ENCODE assay signal across 30 mouse cellular contexts in genomic region chr1:36889016-36889415, GRCm38 (mm10). TPM values are rescaled to one million over a fixed set of nuclear protein-coding genes. Genes with fewer than 3 reads are reported as not detected.
DNase-seq lines count a peak whose midpoint lies in the region; ATAC-seq and TF ChIP-seq lines count a peak whose summit lies in the region.
"Had no signal": no experiment of that assay in that cellular context is flagged by ENCODE, and none has a peak within 500 bp of the region (broad histone marks: within the 10 kb centered on the region; RNA-seq: fewer than 3 reads in every experiment).

No protein-coding gene starts in this region.

- ATAC-seq in lung, embryonic 16.5 days (ENCODE audit: low read depth), result peak; percentile 41; the same call in 1 of the 2 replicates
- peak; percentile 55 for ATAC-seq in intestine, embryonic 15.5 days
- ATAC-seq in midbrain, postnatal 0 days (ENCODE audit: low FRiP score), result no peak
- ATAC-seq: forebrain, embryonic 14.5 days; liver, embryonic 12.5 days; liver, postnatal 0 days; midbrain, embryonic 16.5 days had no signal

- intact Hi-C loops in left cerebral cortex, postnatal 10 days (cut with DNase I), result no loop called here

- H3K9ac ChIP-seq in lung, embryonic 16.5 days (ENCODE audit: low read length), result no peak overlapping the region
- no peak overlapping the region for H3K9ac ChIP-seq in intestine, embryonic 15.5 days
- H3K9ac ChIP-seq in midbrain, postnatal 0 days (replicated peaks; ENCODE audit: low read length, poor library complexity, severe bottlenecking), result no peak overlapping the region
- H3K9ac ChIP-seq: heart, embryonic 13.5 days; hindbrain, embryonic 14.5 days; liver, embryonic 12.5 days; liver, postnatal 0 days; neural tube, embryonic 12.5 days had no signal

- H3K4me1 ChIP-seq in lung, embryonic 16.5 days (replicated peaks; ENCODE audit: control insufficient read depth, insufficient read depth, low read length), result peaks cover 32% of the 10 kb centered on the region
- H3K4me1 ChIP-seq in intestine, embryonic 15.5 days (replicated peaks), result peaks cover 10% of the 10 kb centered on the region
- H3K4me1 ChIP-seq in midbrain, postnatal 0 days (ENCODE audit: insufficient read depth, low read length), result no peaks in the 10 kb centered on the region; the same call in 1 of the 2 replicates

- DNase-seq in lung, postnatal 4 days, result no peak
- peak; percentile 38 for DNase-seq in lung, postnatal 36 days
- no peak for DNase-seq in midbrain, postnatal 0 days (ENCODE audit: low spot score)
- no peak for DNase-seq in gastrocnemius, adult 18-20 months (ENCODE audit: low spot score)
- DNase-seq in left cerebral cortex, postnatal 10 days (ENCODE audit: extremely low spot score in 1 of 2, low spot score in 2 of 2), result no peak
- DNase-seq: adrenal gland, postnatal 36 days; B cell, adult 2 months; cerebellum, adult 18-20 months; cerebellum, postnatal 10 days; gastrocnemius, adult 2 months; gastrocnemius, postnatal 36 days; heart, adult 2 months; heart, postnatal 10 days; kidney, adult 9 months; kidney, postnatal 14 days; layer of hippocampus, adult 9-11 months; liver, postnatal 0 days; right cerebral cortex, postnatal 4 days; thymus, postnatal 25 days had no signal

- no peak overlapping the region for H3K4me3 ChIP-seq in lung, embryonic 16.5 days (ENCODE audit: low read length)
- H3K4me3 ChIP-seq in intestine, embryonic 15.5 days (replicated peaks), result no peak overlapping the region
- no peak overlapping the region for H3K4me3 ChIP-seq in midbrain, postnatal 0 days (ENCODE audit: low read depth, low read length)
- H3K4me3 ChIP-seq: gastrocnemius, adult 2 months; heart, adult 2 months; heart, embryonic 13.5 days; left cerebral cortex, adult 2 months; liver, embryonic 12.5 days; myocyte; neural tube, embryonic 12.5 days had no signal

- no peaks in the 10 kb centered on the region for H3K36me3 ChIP-seq in lung, embryonic 16.5 days (ENCODE audit: control insufficient read depth, insufficient read depth, low read length)
- no peaks in the 10 kb centered on the region for H3K36me3 ChIP-seq in intestine, embryonic 15.5 days
- H3K36me3 ChIP-seq in midbrain, postnatal 0 days (ENCODE audit: insufficient read depth, low read length), result peaks cover 3% of the 10 kb centered on the region

- no peaks in the 10 kb centered on the region for H3K27me3 ChIP-seq in lung, embryonic 16.5 days (ENCODE audit: control insufficient read depth, insufficient read depth, low read depth, low read length)
- no peaks in the 10 kb centered on the region for H3K27me3 ChIP-seq in intestine, embryonic 15.5 days (replicated peaks)
- H3K27me3 ChIP-seq in midbrain, postnatal 0 days (ENCODE audit: insufficient read depth, low read length), result no peaks in the 10 kb centered on the region
- H3K27me3 ChIP-seq: heart, embryonic 13.5 days; liver, embryonic 12.5 days; neural tube, embryonic 12.5 days had no signal

- peak overlapping the region; percentile 41 for H3K27ac ChIP-seq in lung, embryonic 16.5 days (ENCODE audit: low read length)
- H3K27ac ChIP-seq in intestine, embryonic 15.5 days, result no peak overlapping the region
- no peak overlapping the region for H3K27ac ChIP-seq in midbrain, postnatal 0 days (ENCODE audit: low read depth, low read length)
- H3K27ac ChIP-seq: gastrocnemius, adult 2 months; heart, adult 2 months; heart, embryonic 13.5 days; hindbrain, embryonic 14.5 days; left cerebral cortex, adult 2 months; liver, embryonic 12.5 days; neural tube, embryonic 12.5 days had no signal

- no peak overlapping the region for H3K4me2 ChIP-seq in lung, embryonic 16.5 days (ENCODE audit: low read depth, low read length)
- H3K4me2 ChIP-seq in intestine, embryonic 15.5 days (replicated peaks), result no peak overlapping the region
- H3K4me2 ChIP-seq in midbrain, postnatal 0 days (ENCODE audit: low read depth, low read length, poor library complexity, severe bottlenecking), result no peak overlapping the region
- H3K4me2 ChIP-seq: heart, embryonic 13.5 days; hindbrain, embryonic 14.5 days; liver, embryonic 12.5 days; midbrain, embryonic 11.5 days; neural tube, embryonic 12.5 days had no signal

- TF ChIP-seq CTCF in midbrain, postnatal 0 days (IDR thresholded peaks at IDR 0.05), result no peak

- 50% methylated on average over 5 of the region's 5 CpGs for WGBS in lung, embryonic 16.5 days
- 61% methylated on average over 5 of the region's 5 CpGs for WGBS in intestine, embryonic 15.5 days
- 90% methylated on average over 5 of the region's 5 CpGs for WGBS in midbrain, postnatal 0 days

- no peaks in the 10 kb centered on the region for H3K9me3 ChIP-seq in lung, embryonic 16.5 days (ENCODE audit: control insufficient read depth, low read length)
- no peaks in the 10 kb centered on the region for H3K9me3 ChIP-seq in intestine, embryonic 15.5 days
- H3K9me3 ChIP-seq in midbrain, postnatal 0 days (ENCODE audit: low read length), result no peaks in the 10 kb centered on the region
- H3K9me3 ChIP-seq: heart, embryonic 13.5 days; liver, embryonic 12.5 days; neural tube, embryonic 12.5 days had no signal

RNA-seq across cellular contexts. Expression of gene Tmem131, which starts 54.5 kb away (rescaled TPM):
- polyA plus RNA-seq in lung, embryonic 16.5 days (2015; fragmentation: Nextera tagmentation; extraction: Ambion mirVana), result 11.0 and 11.1 TPM in 2 replicates
- polyA plus RNA-seq in intestine, embryonic 15.5 days (2015; fragmentation: Nextera tagmentation; extraction: Ambion mirVana), result 13.3 and 13.7 TPM in 2 replicates
- 25.8 and 36.8 TPM in 2 replicates for total RNA-seq in midbrain, postnatal 0 days (2014; rRNA removed)
- polyA plus RNA-seq in midbrain, postnatal 0 days (2015; fragmentation: Nextera tagmentation; extraction: Ambion mirVana), result 8.6 and 11.1 TPM in 2 replicates
- 10 to 100 TPM; 29.1 to 32.1 TPM for total RNA-seq in gastrocnemius, adult 18-20 months (2021)
- 10 to 100 TPM; 61.2 to 63.6 TPM for total RNA-seq in left cerebral cortex, postnatal 10 days (2021)
